Mouse (Mus musculus): ENCODE results near the gene Polr1c.

DNA sequence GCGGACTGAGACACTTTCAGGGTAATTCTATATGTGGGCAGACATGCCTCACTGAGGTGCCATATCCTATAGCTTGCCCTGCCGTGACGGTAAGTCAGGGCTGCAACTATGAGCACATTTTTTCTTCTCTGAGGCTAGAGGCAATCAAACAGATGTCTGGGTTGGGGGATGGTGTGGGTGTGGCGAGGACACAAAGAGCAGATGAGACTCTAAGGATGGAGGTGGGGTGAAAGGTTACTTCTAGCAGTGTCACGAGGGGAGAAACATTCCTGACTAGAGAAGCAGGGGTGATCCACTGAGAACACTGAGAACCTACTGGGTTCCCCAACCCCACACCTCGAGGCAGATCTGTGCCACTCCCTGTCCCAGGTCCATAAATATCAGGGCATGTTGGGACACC, 19.1 kb upstream of the Polr1c start:
- TF ChIP-seq CTCF (IDR thresholded peaks at IDR 0.05; ENCODE audit: low read depth): no peak
- no peak for TF ChIP-seq EP300 (IDR thresholded peaks at IDR 0.05; ENCODE audit: low read depth)
